Mouse (Mus musculus): ENCODE data around the gene Rps25.
A peak's percentile ranks its signal among the peaks of the same experiment; 100 is the strongest.
"Not testable (repeated sequence)": the region's sequence is repeated elsewhere in the genome, so short reads cannot be mapped to it uniquely, and the experiment has no call there.

Rps25 gene

DNA sequence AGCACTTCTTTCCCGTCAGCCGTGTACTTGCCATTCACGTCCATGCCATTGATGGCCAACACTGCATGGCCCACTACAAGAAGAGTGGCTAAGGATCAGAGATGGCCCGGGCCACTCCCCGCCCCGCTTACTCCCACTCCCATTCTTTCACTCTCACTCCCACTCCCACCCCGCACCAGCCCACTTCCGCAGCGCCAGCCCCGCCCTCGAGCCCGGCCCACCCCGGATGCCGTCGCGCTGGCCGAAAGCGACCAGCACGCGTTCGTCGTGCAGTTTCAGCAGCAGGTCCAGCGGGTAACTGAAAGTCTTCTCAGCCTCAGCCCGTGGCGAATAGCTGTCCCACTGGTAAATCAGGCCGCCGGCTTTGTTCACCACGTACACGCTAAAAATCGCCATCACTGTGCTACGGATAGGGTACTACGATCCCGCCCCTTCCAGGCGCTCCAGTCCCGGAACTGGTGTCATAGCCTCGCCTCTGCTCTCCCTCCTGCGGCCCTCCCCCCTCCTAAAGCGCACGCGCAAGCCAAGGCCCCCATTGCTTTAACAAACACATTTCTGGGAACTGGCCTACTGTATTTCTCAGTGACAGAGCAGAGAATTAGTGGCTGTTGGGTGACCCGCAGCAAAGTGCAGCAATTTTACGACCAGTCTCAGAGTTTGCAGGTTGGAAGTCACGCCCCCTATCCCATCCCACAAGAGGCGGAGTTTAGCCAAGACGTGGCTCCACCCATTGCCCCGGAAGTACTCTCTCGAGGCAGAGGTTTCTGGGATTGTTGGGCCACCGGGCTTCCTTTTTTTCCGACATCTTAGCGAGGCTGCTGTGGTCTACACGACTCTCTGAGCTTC lies at the start of gene Rps25, which contains the start of gene Trappc4:
Gene Rps25 (plus strand): TSS at position 234 of the 846 bp plus-strand sequence.
Gene Trappc4 (minus strand): TSS at position 695 of the 846 bp plus-strand sequence.
- DNase-seq = peak; percentile 91 to 93

DNA sequence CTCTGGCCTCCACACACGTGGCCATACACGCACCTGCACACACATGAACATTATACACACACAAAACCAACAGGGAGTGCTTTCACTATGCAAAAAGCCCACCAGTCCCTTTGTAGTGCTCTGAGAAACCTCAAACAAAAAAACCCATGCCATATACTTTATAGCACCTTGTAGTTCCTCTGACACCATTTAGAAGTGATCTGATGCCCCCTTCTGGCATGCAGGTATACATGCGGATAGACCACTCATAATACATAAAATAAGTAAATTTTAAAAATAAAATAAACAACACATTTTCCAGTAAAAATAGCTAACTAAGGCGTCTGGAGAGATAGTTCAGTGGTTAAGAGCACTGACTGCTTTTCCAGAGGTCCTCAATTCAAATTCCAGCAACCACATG lies 49.7 kb upstream of the Rps25 start:
- DNase-seq = no peak

DNA sequence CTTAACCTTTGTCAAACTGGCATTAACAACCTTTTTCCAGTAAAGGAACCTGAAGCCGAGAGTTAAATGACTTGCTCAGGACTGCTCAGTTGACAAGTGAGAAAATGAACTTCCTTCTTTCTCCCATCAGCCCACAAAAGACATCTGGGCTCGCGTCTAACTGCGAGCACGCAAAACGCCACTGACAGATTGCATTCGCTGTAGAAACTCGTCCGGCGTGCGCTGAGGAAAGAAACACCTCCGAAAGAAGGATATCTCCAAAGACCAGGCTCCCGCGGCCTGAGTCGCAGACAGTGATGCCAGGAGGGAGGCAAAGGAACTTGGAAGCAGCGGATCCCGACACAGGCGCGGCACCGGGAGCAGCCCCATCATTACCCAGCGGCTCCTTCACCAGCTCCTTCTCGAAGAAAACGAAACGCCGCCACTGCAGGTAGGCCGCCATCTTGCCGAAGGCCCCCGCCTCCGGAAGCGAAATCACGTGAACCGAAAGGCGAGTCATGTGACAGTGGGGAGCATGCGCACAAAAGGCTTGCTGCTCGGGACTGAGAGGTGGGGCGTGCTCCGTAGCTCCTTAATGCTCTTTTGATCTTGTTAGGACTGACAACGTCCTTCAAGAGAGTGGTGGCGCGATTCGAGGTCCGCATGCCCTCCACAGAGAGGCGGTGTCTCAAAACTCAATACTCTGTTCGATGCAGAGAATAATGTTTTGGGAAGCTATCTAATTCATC lies 45.6 kb upstream of the Rps25 start, which contains the start of gene Vps11:
Gene Vps11 (minus strand): TSS at position 481 of the 728 bp plus-strand sequence.
- peak; percentile 94 to 95 for DNase-seq

DNA sequence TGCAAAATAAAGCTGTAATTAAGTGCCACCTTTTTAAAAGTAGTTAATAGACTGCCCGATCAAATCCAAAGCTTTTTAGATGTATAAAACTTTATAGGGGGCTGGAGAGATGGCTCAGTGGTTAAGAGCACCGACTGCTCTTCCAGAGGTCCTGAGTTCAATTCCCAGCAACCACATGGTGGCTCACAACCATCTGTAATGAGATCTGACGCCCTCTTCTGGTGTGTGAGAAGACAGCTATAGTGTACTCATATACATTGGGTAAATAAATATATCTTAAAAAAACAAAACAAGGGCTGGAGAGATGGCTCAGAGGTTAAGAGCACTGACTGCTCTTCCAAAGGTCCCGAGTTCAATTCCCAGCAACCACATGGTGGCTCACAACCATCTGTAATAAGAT lies 45.0 kb upstream of the Rps25 start:
- DNase-seq = not testable (repeated sequence)

DNA sequence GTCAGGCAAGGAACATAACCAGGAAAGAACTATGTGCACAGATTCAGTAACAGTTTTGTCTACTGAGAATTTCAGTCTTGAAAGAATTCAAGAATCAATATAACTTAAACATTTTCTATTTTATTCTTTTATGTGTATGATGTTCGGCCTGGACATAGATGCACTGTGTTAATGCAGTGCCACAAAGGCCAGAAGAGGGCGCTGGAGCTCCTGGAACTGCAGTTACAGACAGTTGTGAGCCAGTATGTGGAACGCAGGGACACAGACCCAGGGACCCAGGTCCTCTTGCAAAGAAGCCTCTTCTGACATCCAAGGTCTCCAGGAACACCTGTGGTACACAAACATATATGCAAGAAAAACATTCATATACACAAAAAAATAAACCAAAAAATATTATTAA lies 42.5 kb upstream of the Rps25 start:
- DNase-seq = peak in 1 of 2 experiments; percentile 18

DNA sequence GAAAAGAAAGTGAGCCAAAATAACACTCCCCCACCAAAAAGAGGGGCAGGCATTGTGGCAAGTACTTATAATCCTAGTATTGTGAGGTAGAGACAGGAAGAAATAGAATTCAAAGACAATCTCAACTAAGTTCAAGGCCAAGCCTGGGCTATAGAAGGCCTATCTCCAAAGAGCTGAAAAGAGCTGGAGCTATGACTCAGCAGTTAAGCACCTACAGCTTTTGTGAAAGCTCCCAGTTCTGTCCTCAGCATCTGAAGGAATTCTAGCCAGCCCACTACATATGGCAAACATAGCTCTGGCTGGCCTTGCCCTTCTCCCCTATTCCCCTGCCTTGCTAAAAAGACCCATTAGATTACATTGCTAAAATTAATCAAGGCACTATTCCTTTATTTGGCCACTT lies 33.6 kb upstream of the Rps25 start:
- no peak for DNase-seq

DNA sequence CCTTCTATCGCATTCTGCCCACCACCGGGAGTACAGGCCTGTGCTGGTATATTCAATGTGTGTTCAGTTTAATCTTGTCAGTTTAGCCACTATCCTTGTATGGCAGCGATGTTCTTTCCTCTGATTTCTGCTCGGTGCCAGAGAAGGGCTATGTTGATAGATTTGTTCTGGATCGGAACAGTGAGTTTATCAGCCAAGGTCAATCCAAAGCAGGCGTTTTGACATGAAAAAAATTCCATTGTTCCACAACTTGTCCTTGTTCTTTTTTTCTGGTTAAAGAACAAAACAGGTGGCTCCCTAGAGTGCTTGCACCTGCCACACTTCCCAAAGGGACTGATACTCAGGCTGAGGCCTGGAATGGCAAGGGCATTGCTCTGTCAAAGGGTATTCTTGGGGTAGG lies 30.8 kb upstream of the Rps25 start:
- no peak for DNase-seq

DNA sequence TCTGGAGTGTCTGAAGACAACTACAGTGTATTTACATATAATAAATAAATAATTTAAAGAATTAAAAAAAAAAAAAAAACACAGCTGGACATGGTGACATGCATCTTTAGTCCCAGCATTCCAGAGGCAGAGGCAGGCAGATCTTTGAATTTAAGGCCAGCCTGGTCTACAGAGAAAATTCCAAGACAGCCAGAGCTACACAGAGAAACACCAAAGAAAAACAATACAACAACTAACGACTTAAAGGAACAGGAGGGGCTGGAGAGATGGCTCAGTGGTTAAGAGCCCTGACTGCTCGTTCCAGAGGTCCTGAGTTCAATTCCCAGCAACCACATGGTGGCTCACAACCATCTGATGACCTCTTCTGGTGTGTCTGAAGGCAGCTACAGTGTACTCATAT lies 29.6 kb upstream of the Rps25 start:
- DNase-seq = not testable (repeated sequence)

DNA sequence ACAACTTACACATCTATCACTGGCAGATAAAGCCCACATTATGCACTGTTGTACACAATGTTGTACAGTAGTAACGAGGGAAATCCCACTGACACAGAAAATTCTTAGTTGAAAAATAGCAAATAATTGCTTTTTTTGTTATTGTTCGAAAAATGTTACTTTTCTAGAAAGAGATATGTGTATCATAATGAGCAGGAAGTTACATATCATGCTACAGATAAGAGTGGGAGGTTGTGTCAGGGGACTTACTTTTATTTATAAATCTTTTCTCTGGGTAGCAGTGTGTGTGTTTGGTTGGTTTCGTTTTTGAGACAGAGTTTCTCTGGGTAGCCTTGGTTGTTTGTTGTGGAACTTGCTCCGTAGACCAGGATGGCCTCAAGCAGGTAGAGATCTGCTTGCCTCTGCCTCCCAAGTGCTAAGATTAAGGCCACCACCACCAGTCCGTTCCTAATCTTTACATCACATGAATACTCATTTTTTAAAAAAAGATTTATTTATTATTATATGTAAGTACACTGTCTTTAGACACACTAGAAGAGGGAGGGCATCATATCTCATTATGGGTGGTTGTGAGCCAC lies 28.7 kb upstream of the Rps25 start:
- DNase-seq = no peak

DNA sequence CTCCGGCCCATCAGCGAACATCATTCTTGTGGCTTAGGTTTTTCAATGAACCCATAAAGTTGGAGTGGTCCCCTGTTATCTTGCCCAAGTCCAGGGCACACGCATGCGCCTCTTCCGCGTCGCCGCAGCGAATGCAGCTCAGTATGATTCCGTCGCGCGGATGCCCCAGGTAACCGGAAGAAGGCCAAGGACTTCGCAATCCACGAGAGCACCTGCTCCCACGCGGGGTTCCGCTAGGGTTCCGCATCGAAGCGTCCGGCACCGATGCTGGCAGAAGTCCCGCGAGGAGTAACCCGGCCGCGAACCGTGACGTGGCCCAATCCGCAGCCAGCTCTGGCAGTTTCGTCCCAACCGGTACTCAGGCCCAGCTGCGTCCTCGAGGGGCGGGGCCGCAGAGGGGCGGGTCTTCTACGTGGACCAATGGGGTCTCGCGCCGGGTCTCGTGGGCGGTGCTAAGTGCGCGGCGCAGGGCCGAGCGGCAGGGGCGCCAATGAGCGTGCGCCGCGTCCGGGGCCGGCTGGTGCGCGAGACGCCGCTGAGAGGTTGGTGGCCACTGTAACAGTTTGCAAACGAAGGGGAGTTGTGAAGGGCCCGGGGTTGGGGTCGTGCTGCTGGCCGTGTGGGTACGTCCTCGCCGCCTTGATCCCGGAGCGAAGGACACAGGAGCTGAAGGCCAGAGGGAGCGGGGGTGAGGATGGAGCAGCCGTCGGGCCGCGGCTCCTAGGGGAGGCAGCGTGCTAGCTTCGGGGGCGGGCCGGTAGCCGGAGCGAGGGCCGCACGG lies 27.7 kb upstream of the Rps25 start, which contains the start of gene Hyou1:
Gene Hyou1 (plus strand): TSS at position 437 of the 781 bp plus-strand sequence.
- peak; percentile 99 for DNase-seq

DNA sequence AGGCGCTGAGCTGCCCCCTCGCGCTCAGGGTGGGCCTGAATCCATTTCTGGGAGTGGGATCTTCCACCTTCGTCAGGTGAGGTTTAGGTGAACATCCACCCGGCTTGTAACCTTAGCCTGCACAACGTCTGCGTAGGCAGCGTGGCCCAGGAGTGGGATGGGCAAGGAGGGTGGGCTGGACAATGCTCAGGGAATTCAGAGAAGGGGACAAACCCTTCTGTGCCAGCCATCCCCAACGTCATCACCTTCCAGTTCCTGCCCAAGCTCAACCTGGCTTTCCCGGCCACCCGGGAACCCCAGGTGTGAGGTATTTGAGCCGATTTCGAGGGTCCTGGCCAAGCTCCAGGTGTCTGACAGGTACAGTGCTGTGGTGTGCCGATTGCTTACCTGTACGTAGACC lies 27.1 kb upstream of the Rps25 start:
- peak in 1 of 2 experiments; percentile 25 for DNase-seq

DNA sequence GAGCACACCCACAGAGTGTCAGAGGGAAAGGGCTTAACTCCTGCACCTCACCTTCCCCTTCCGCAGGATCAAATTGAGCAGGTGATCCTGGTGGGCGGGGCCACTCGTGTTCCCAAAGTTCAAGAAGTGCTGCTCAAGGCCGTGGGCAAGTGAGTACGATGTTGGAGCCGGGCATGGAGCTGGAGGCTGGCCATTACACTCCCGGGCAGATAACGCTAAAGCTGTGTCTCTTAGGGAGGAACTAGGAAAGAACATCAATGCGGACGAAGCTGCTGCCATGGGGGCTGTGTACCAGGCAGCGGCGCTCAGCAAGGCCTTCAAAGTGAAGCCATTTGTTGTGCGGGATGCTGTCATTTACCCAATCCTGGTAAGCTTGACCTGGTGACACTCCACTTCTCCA lies 22.3 kb upstream of the Rps25 start:
- no peak for DNase-seq

DNA sequence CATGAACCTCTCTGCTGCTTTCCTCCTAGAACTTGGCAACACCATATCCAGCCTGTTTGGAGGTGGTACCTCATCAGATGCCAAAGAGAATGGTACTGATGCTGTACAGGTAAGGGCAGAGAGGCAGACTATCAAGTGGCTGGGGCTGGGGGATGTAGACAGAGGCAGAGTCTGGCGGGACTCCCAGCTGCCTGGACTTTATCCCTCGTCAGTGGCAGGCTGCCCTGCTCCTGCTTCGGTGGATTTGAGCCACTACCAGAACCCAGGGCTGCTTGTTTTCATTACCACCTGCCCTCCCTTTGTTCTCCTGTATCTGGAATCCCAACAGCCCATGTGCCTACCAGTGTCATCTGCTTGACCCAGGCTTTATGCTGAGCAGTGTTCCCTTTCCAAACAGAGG lies 19.7 kb upstream of the Rps25 start:
- DNase-seq = no peak

DNA sequence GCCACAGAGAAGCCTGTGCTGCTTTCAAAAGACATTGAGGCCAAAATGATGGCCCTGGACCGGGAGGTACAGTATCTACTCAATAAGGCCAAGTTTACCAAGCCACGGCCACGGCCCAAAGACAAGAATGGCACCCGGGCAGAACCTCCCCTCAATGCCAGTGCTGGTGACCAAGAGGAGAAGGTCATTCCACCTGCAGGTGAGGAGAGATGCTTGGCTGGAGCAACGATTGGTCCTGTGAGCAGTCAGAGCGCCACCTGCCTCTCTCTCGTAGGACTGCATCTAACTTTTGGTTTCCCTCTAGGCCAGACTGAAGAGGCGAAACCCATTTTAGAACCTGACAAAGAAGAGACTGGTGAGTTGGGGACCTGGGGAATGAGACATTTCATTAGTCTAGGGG lies 17.7 kb upstream of the Rps25 start:
- peak; percentile 76 for DNase-seq

DNA sequence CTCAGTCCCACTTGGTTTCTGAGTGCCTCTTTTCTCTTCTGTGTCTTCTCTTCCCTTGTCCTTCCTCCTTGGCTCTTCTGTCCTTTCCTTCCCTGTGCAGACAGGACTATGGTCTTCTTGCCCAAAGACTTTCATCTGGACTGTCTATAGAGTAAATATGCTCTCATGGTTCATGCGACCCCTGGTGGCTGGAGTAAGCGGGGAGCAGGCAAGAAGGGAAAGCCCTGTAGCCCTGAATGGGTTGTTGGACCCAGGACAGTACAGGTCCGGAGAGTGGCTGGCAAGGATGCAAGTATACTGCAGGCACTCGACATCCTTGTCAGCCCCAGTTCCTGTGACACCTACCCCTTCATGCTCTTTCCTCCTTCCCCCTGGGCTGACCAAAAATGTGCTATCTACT lies 15.5 kb upstream of the Rps25 start:
- peak; percentile 76 to 78 for DNase-seq

DNA sequence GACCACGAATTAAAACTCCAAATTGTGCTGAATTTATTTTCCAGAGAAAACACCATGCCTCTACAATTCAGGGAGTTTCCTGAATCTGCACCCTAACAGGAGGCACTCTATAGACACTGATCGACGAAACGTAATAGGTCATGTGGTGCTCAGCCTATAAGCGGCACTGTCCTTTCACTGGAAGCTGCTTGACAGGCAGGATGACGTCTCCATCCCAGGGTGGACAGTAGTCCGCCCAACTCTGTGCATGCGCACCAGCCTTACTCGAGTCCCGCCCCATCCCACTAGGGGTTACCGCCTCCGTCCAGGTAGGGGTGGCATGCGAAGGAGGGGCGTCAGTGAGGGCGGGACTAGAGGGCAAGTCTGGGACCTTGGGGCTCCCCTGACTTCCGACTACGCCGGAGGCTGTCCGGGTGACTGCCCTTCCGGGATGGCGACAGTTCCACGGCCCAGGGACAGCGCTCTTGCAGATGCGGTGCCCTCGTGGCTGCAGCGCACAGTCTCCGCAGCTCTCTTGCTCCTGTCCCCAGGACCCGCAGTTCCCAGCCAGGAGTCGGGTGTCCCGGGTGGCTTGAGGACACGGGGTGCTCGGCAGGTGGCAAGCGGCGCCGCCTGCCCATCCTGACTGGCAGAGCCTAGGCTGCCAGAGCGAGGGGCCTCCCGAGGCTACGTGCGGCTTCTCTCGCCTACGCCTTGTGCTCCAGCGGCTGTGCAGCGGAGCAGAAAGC lies 10.1 kb upstream of the Rps25 start, which contains the start of gene Slc37a4:
Gene Slc37a4 (plus strand): TSS at position 169 of the 728 bp plus-strand sequence.
- peak; percentile 94 to 96 for DNase-seq

DNA sequence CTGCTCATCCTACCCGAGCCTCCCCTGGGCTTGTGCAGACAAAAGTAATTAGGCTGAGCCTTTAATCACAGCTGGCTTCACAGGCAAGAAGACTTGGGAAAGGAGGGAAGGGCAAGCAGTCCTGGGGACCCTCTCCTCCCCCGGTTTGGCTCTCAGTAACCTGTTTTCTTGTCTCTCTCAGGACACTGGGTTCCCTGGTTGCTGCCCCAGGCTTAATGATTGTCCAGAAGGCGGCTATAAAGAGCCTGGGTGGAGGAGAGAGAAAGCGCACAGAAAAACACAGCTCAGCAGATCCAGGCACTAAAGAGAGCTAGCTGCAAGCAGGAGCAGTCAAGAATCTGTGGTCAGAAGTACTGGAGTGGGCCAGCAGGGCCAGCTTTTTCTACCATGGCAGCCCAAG lies 8.9 kb upstream of the Rps25 start:
- no peak for DNase-seq

DNA sequence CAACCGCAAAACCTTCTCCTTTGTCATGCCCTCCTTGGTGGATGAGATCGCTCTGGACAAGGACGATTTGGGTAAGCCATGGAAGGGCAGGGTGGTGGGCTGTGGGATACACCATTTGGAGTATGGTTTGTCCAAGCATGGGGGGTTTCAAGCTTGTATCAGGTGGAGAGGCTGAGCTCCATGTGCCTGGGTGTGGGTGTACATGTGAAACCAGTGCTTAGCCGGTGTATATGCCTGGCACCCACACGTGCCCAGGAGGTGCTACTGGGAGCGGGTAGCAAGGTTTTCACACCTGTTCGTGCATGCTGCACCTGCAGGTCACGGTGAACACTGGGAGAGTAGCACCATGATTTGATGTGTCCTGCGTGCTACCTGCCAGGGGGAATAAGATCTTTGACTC lies 8.4 kb upstream of the Rps25 start:
- no peak for DNase-seq

DNA sequence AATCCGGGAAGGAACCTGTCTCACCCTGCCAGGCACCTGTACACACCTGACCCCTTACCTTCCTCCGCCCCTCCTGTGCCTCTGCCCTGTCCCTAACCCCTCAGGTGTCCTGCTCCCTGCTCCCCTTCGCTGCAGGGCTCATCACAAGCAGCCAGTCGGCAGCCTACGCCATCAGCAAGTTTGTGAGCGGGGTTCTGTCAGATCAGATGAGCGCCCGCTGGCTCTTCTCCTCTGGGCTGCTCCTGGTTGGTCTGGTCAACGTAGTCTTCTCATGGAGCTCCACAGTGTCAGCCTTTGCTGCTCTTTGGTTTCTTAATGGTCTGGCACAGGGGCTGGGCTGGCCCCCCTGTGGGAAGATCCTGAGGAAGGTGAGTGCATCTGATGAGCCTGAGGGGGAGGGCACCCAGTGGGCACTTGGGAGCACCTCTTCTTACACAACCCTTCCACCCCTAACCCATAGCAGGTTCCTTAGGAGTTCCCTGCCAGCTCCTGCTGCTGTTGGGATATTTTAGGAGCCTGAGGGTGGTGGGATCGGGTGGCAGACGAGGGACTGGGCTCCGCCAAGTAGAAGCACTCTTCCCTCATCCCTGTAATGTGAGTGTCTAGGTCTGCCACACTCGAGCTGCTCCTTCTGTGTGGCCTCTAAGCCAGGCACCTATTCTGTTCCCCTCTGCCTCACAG lies 7.7 kb upstream of the Rps25 start:
- DNase-seq = no peak

DNA sequence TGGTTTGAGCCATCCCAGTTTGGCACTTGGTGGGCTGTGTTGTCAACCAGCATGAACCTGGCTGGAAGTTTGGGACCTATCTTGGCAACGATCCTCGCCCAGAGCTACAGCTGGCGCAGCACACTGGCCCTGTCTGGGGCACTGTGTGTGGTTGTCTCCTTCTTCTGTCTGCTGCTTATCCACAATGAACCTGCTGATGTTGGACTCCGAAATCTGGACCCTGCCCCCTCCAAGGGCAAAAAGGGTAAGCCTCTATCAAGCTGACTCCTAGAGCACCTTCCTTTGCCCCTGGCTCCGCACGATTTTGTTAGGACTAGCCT lies 7.2 kb upstream of the Rps25 start:
- DNase-seq = no peak

DNA sequence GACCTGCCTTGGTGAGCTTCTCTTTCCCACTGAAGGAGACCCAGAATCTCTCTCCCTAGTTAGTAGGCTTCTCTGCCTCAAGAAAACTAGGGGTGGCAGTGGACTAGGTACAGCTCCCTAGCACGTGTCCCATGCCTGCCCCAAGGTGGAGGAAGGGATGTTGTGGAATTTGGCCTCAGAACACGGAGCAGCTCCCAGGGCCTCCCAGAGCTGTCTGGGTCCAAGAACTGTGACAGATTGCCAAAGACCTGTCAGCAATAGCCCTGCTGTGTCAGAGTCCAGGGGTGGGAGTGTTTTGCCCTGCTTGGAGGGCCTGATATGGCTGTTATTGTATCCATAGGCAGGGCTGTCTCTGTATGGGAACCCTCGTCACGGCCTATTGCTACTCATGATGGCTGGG lies 5.9 kb upstream of the Rps25 start:
- no peak for DNase-seq
